Mouse (Mus musculus): ENCODE measurements around the gene Traip.

Gene Traip

GRCm38 (mm10) chr9:107949922-107950235, at the start of gene Traip:
Gene Traip, plus strand, starts transcription at chr9:107950136.
- no peak for DNase-seq (ENCODE audit: low spot score)

GRCm38 (mm10) chr9:107900840-107901626, 48.9 kb upstream of the Traip start:
- DNase-seq (ENCODE audit: low spot score): peak; percentile 15

GRCm38 (mm10) chr9:107901627-107901914, 48.4 kb upstream of the Traip start:
- DNase-seq (ENCODE audit: low spot score): no peak

- DNase-seq (ENCODE audit: low spot score): peak; percentile 81
These were observed 45.2 kb upstream of the Traip start for GRCm38 (mm10) chr9:107904726-107905125.

GRCm38 (mm10) chr9:107906252-107906966, 43.5 kb upstream of the Traip start, which contains the start of gene Mst1r:
Gene Mst1r, plus strand, starts transcription at chr9:107906873.
- peak; percentile 16 for DNase-seq (ENCODE audit: low spot score)

GRCm38 (mm10) chr9:107906967-107907800, 42.8 kb upstream of the Traip start:
- no peak for DNase-seq (ENCODE audit: low spot score)

- DNase-seq (ENCODE audit: low spot score): no peak
These were observed 42.2 kb upstream of the Traip start for GRCm38 (mm10) chr9:107907801-107908120.

GRCm38 (mm10) chr9:107908410-107909158, 41.4 kb upstream of the Traip start:
- DNase-seq (ENCODE audit: low spot score): no peak

- DNase-seq (ENCODE audit: low spot score): no peak
These were observed 39.7 kb upstream of the Traip start for GRCm38 (mm10) chr9:107910025-107910769.

GRCm38 (mm10) chr9:107914764-107915420, 35.0 kb upstream of the Traip start:
- no peak for DNase-seq (ENCODE audit: low spot score)

- DNase-seq (ENCODE audit: low spot score): no peak
These were observed 31.9 kb upstream of the Traip start for GRCm38 (mm10) chr9:107917895-107918608.

- no peak for DNase-seq (ENCODE audit: low spot score)
These were observed 31.1 kb upstream of the Traip start for GRCm38 (mm10) chr9:107918884-107919283.

- DNase-seq (ENCODE audit: low spot score): no peak
These were observed 30.5 kb upstream of the Traip start for GRCm38 (mm10) chr9:107919441-107919840.

GRCm38 (mm10) chr9:107923021-107923420, 26.9 kb upstream of the Traip start:
- DNase-seq (ENCODE audit: low spot score): no peak

GRCm38 (mm10) chr9:107923956-107924355, 26.0 kb upstream of the Traip start:
- DNase-seq (ENCODE audit: low spot score): no peak

GRCm38 (mm10) chr9:107925251-107925650, 24.7 kb upstream of the Traip start:
- DNase-seq (ENCODE audit: low spot score): no peak

- DNase-seq (ENCODE audit: low spot score): no peak
These were observed 23.0 kb upstream of the Traip start for GRCm38 (mm10) chr9:107926920-107927420.

- no peak for DNase-seq (ENCODE audit: low spot score)
These were observed 22.2 kb upstream of the Traip start for GRCm38 (mm10) chr9:107927749-107928148.

GRCm38 (mm10) chr9:107928169-107928568, 21.8 kb upstream of the Traip start, which contains the start of gene Actl11:
Gene Actl11, plus strand, starts transcription at chr9:107928469.
- no peak for DNase-seq (ENCODE audit: low spot score)

GRCm38 (mm10) chr9:107932221-107932620, 17.7 kb upstream of the Traip start:
- no peak for DNase-seq (ENCODE audit: low spot score)

Data from T-cell, adult 2 months (primary cell).